Mouse (Mus musculus) intestine, embryonic 16.5 days (tissue): ENCODE measurements around the gene Efs. TPM values are rescaled to one million over a fixed set of nuclear protein-coding genes. Genes with fewer than 3 reads are reported as not detected.
"Not testable (repeated sequence)": the region's sequence is repeated elsewhere in the genome, so short reads cannot be mapped to it uniquely, and the experiment has no call there.

Source experiments
- ATAC-seq: fragments of 200-750 bp; cut with Nextera tagmentation; 2 replicates; pipeline ENCODE4 v1.8.0; 2017; ENCODE audit warnings: moderate TSS enrichment, moderate library complexity
- H3K27ac ChIP-seq: fragments of 300-500 bp; sonication (generic); 2 replicates; pipeline ENCODE4 v1.5.1; 2014; ENCODE audit warnings: mild to moderate bottlenecking, low read length
- H3K27me3 ChIP-seq: fragments of 300-500 bp; sonication (generic); replicated peaks from 2 replicates; pipeline ENCODE4 v1.6.1; 2014; ENCODE audit warnings: low read length, control low read depth, mixed read lengths; ENCODE audit not compliant: control insufficient read depth, insufficient read depth
- H3K36me3 ChIP-seq: fragments of 300-500 bp; sonication (generic); 2 replicates; pipeline ENCODE4 v1.6.1; 2014; ENCODE audit warnings: low read length, control low read depth; ENCODE audit not compliant: control insufficient read depth, insufficient read depth
- H3K4me1 ChIP-seq: fragments of 300-500 bp; sonication (generic); 2 replicates; pipeline ENCODE4 v1.6.1; 2014; ENCODE audit warnings: low read length, control low read depth, mixed read lengths; ENCODE audit not compliant: control insufficient read depth, insufficient read depth
- H3K4me2 ChIP-seq: fragments of 300-500 bp; sonication (generic); 2 replicates; pipeline ENCODE4 v1.6.1; 2014; ENCODE audit warnings: low read depth, low read length, control low read depth
- H3K4me3 ChIP-seq: fragments of 300-500 bp; sonication (generic); 2 replicates; pipeline ENCODE4 v1.5.1; 2014; ENCODE audit warnings: mild to moderate bottlenecking, low read length
- H3K9ac ChIP-seq: fragments of 300-500 bp; sonication (generic); 2 replicates; pipeline ENCODE4 v1.6.1; 2014; ENCODE audit warnings: low read depth, low read length
- H3K9me3 ChIP-seq: fragments of 300-500 bp; sonication (generic); 2 replicates; pipeline ENCODE4 v1.6.1; 2016; ENCODE audit warnings: low read length, control low read depth; ENCODE audit not compliant: control insufficient read depth
- WGBS: fragments of 180-500 bp; shearing (Covaris S2); extraction: QIAGEN DNeasy Blood & Tissue Kit; methylation state at CpG from one replicate; pipeline ENCODE4 v1.1.7; 2014; 5-methylcytosine and 5-hydroxymethylcytosine counted together
- polyA plus RNA-seq: library from polyadenylated mRNA; unstranded; fragments of >200 nt; fragmentation: Nextera tagmentation; extraction: Ambion mirVana; gene quantifications from 2 replicates; pipeline ENCODE4 v1.2.1, GENCODE M21; 2015

Efs gene
- polyA plus RNA-seq, 1 experiment from 2014 or later = 17.1 TPM

DNA sequence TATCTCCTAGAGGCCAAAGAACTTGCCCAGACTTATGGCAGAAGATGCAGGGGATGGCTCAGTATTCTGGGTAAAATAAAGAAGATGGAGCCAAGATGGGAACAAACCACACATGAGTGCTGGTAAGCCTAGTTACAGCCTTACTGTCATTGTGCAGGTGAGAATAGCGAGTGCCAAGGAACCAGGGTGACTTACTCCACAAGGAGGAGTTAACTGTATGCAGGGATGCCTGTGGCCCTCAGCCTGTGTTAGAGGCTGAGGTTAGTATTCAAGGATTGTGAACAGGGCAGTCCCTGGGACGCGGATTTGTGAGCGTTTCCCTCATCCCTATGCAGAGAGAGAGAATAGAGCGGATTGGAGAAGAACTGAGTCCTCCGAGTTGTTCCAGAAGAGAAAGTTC, 25.7 kb upstream of the Efs start:
- H3K27ac ChIP-seq = no peak overlapping the region
- WGBS = 76% methylated on average over 6 of the region's 6 CpGs
- H3K9me3 ChIP-seq = no peaks in the 10 kb centered on the region
- no peak overlapping the region for H3K9ac ChIP-seq
- no peak overlapping the region for H3K4me2 ChIP-seq
- H3K4me1 ChIP-seq = no peaks in the 10 kb centered on the region
- no peaks in the 10 kb centered on the region for H3K27me3 ChIP-seq
- ATAC-seq = no peak
- no peak overlapping the region for H3K4me3 ChIP-seq
- no peaks in the 10 kb centered on the region for H3K36me3 ChIP-seq

DNA sequence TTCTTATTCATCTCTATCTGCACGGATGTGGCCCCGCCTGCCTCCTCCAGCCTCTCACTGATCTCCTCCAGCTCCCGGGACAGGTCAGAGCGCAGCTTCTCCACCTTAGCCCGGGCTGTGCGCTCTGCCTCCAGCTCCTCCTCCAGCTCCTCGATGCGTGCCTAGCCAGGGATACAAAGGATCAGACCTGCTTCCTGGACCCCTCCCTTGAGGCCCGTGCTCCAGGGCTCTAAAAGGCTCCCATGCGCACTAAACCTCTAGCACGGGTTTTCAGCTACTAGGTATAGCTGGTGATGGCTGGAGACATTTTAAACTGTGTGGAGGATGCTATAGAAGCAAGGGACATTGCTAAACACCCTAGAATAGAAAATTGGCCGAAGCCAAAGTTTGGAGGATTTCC, 24.6 kb upstream of the Efs start:
- WGBS = 57% methylated on average over 12 of the region's 12 CpGs
- ATAC-seq = no peak
- Histone ChIP-seq H3K9me3 (no peaks in the 10 kb centered on the region), H3K36me3 (no peaks in the 10 kb centered on the region), H3K27me3 (no peaks in the 10 kb centered on the region), H3K27ac (no peak overlapping the region), H3K9ac (no peak overlapping the region), H3K4me2 (no peak overlapping the region), H3K4me1 (no peaks in the 10 kb centered on the region), H3K4me3 (no peak overlapping the region)

DNA sequence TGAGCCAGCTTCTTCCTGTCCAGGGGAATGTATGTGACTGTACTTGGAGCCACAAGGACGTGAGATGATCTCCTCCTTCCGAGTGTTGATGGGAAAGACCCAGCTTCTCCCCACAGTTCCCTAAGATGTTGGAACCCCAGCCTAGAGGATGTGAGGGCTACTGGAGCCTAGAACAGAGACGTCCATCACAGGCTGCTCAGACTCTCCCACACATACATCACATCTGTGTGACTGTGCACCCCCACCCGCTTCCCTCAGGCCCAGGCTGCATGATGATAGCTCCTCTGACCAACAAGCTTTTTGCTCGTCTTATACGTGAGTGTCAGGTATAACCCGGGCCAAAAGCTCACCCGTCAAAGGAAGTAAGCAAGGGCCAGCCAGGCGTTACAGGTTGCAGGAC, 22.9 kb upstream of the Efs start:
- no peak overlapping the region for H3K27ac ChIP-seq
- H3K4me2 ChIP-seq = no peak overlapping the region
- no peaks in the 10 kb centered on the region for H3K36me3 ChIP-seq
- no peaks in the 10 kb centered on the region for H3K27me3 ChIP-seq
- no peaks in the 10 kb centered on the region for H3K9me3 ChIP-seq
- no peak overlapping the region for H3K9ac ChIP-seq
- WGBS = 87% methylated on average over 9 of the region's 9 CpGs
- no peak for ATAC-seq
- H3K4me3 ChIP-seq = no peak overlapping the region
- H3K4me1 ChIP-seq = no peaks in the 10 kb centered on the region

DNA sequence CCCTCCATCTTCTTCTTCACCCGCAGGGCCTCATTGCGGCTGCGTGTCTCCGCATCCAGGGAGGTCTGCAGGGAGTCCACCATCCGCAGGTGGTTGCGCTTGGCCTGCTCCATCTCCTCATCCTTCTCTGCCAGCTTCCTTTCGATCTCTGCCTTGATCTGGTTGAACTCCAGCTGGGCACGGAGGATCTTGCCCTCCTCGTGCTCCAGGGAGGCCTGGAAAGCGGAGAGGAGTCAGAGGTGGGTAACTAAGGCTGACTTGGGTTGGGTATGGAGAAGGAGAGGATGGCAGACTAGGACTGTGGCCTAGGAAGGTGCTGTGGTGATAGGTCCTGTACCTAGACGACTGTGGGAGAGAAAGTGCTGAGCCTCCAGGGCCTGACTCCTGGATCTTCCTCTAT, 21.1 kb upstream of the Efs start:
- H3K36me3 ChIP-seq, H3K27me3 ChIP-seq, H3K4me1 ChIP-seq, H3K4me2 ChIP-seq, H3K27ac ChIP-seq, H3K9ac ChIP-seq, H3K9me3 ChIP-seq, ATAC-seq, H3K4me3 ChIP-seq: not testable (repeated sequence)
- 89% methylated on average over 10 of the region's 11 CpGs for WGBS

DNA sequence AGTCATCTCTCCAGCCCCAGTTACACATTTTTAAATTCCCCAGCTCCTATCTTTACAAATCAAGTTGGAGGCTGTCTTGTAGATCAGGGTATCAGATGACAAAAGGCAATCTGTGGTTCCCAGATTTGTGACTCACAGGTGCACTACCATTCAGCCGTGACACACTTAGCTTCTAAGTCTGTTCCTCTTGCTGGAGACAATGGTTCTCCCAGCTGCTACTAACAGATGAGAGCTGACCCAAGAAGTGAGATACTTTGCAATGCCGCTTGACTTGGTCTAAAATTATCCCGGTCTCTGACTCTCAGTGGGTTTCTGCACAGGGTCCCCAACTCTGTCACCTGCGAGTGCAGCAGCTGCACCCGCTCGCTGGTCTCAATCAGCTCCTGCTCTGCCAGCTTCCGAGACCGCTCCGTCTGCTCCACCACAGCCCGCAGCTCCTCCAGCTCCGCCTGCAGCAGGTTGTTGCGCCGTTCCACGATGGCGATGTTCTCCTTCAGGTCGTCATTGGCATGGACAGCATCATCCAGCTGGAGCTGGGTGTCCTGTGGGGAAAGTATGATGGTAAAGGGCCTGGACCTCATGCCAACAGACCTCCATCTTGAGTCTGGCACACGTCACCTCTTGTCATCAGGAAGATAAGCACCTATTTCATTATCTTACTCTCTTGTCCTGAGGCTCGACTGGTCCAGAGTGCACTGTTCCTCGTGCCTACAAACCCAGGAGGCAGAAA, 20.2 kb upstream of the Efs start:
- ATAC-seq = no peak
- Histone ChIP-seq H3K36me3 (no peaks in the 10 kb centered on the region), H3K4me1 (no peaks in the 10 kb centered on the region), H3K9me3 (no peaks in the 10 kb centered on the region), H3K4me2 (no peak overlapping the region), H3K9ac (no peak overlapping the region), H3K27ac (no peak overlapping the region), H3K4me3 (no peak overlapping the region), H3K27me3 (no peaks in the 10 kb centered on the region)
- 78% methylated on average over 19 of the region's 19 CpGs for WGBS

DNA sequence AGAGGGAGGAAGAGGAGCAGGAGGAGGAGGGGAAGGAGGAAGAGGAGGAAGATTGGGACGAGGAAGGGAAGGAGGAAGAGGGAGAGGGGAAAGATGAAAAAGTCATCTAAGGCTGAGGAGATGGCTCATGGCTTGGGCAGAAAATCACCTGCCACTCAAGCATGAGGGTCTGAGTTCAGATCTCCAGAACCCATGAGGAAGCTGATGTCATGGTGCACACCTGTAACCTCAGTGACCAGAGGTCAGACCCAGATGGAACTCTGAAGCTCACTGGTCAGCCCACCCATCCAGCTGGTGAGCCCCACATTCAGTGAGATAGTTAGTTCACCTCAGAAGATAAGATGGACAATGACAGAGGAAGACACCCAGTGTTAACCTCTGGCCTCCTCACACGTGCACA, 19.0 kb upstream of the Efs start:
- H3K4me2 ChIP-seq = no peak overlapping the region
- no peak overlapping the region for H3K9ac ChIP-seq
- WGBS = 66% methylated on average over 2 of the region's 2 CpGs
- H3K27ac ChIP-seq = no peak overlapping the region
- no peaks in the 10 kb centered on the region for H3K4me1 ChIP-seq
- no peak overlapping the region for H3K4me3 ChIP-seq
- no peak for ATAC-seq
- H3K9me3 ChIP-seq = no peaks in the 10 kb centered on the region
- H3K27me3 ChIP-seq = no peaks in the 10 kb centered on the region
- no peaks in the 10 kb centered on the region for H3K36me3 ChIP-seq

DNA sequence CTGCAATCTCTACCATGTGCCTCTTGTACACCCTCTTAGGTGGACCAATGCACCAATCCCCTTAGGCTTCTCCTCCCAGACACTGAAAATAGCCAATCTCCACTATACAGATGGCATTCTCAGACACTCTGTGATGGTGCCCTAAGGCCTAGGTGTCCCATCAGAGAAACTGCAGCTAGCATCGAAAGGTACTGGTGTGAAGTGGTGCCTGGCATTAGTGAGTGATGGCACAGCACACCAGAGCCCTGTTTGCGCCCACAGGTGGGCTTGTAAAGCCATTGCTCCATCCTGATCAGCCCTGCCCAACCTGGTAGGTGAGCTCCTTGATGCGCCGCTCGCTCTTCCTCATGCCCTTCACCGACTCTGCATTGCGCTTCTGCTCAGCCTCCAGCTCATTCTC, 18.0 kb upstream of the Efs start:
- Histone ChIP-seq H3K36me3 (no peaks in the 10 kb centered on the region), H3K9me3 (no peaks in the 10 kb centered on the region), H3K27ac (no peak overlapping the region), H3K4me3 (no peak overlapping the region), H3K9ac (no peak overlapping the region), H3K4me1 (0 out of 2 replicates have a peak, but pooled peaks cover 4% of the 10 kb centered on the region), H3K27me3 (no peaks in the 10 kb centered on the region), H3K4me2 (no peak overlapping the region)
- ATAC-seq = no peak
- WGBS = 96% methylated on average over 7 of the region's 7 CpGs

DNA sequence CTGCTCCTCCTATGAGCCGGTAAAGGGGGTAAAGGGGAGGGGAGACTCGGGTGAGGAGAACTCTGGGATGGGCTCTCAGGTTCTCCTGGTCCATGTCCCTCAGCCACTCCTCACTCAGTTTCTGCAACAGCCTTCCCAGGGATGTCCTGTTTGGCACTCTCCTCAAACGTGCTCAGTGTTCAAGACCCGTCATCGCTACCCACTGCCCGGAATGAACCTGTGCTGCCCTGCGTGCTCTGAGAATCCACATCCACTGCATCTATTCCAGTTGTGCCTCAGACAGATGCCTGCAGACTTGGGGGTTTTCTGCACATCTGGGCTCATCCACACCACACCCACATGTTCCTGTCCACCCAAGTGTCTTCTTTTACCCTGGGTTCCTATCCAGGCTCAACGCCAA, 16.6 kb upstream of the Efs start:
- H3K4me3 ChIP-seq = no peak overlapping the region
- H3K36me3 ChIP-seq = no peaks in the 10 kb centered on the region
- 89% methylated on average over 8 of the region's 8 CpGs for WGBS
- H3K27me3 ChIP-seq = no peaks in the 10 kb centered on the region
- no peak overlapping the region for H3K27ac ChIP-seq
- ATAC-seq = no peak
- H3K4me2 ChIP-seq = no peak overlapping the region
- H3K9me3 ChIP-seq = no peaks in the 10 kb centered on the region
- 0 out of 2 replicates have a peak, but pooled peaks cover 4% of the 10 kb centered on the region for H3K4me1 ChIP-seq
- H3K9ac ChIP-seq = no peak overlapping the region

DNA sequence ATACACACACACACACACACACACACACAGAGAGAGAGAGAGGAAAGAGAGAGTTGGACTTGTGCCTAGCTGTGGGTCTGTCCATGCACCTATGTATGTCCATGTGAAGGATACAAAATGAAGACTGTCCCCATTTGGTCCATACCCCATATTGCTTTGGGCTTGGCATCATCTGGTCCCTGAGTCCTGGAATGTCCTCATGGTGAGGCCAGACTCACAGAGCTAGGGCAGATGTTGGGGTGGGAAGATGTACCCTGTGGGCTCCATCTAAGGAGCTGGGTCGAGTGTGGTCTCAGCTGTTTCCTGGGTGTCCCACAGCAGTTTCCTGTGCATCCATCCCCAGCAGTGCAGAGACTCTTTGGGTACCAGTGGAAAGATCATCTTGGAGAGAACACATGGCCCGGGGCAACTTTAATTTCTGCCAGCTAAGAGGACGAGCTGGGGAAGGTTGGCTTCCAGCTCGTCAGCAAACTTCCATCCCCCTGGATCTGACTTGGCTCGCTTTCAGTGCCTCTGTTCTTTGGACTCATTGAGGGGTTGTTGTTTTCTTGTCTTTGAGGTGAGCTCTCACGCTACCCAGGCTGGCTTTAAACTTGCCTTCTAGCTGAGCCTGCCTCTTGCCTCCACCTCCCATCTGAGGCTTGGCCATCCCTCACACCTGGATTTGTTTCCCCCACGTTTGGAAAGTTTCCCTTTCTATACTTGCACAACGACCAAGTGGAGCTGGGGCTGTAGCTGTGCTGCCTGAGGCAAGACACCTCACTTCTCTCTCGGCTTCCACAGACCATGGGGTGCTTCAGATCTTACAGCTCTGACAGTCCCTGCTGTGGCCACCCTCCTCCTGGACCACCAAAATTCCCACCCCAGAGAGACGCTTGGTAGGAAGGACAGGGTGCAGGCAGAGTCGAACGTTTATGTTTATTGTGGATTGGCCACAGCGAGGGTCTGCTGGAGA, 15.4 kb upstream of the Efs start:
- H3K9ac ChIP-seq = no peak overlapping the region
- H3K4me2 ChIP-seq = no peak overlapping the region
- no peaks in the 10 kb centered on the region for H3K27me3 ChIP-seq
- no peaks in the 10 kb centered on the region for H3K9me3 ChIP-seq
- ATAC-seq = no peak
- WGBS = 52% methylated on average over 13 of the region's 13 CpGs
- no peaks in the 10 kb centered on the region for H3K36me3 ChIP-seq
- no peak overlapping the region for H3K4me3 ChIP-seq
- no peak overlapping the region for H3K27ac ChIP-seq
- H3K4me1 ChIP-seq = 0 out of 2 replicates have a peak, but pooled peaks cover 4% of the 10 kb centered on the region
